Mouse (Mus musculus) ovary, postnatal 10 days (tissue): ENCODE results near the gene Izumo4.

Experiments used
- DNase-seq: peaks from one replicate; pipeline ENCODE4 v3.0.0; 2022; ENCODE audit warnings: low spot score

Gene Izumo4

GRCm38 (mm10) chr10:80669737-80670485 lies 32.1 kb upstream of the Izumo4 start:
- DNase-seq: no peak

GRCm38 (mm10) chr10:80670531-80670930 lies 31.5 kb upstream of the Izumo4 start:
- DNase-seq: no peak

GRCm38 (mm10) chr10:80671251-80671650 lies 30.7 kb upstream of the Izumo4 start:
- DNase-seq: no peak

- no peak for DNase-seq
Observed at GRCm38 (mm10) chr10:80671936-80672690, 29.9 kb upstream of the Izumo4 start.

GRCm38 (mm10) chr10:80673690-80674089 lies 28.3 kb upstream of the Izumo4 start:
- no peak for DNase-seq

GRCm38 (mm10) chr10:80674161-80674711 lies 27.7 kb upstream of the Izumo4 start:
- DNase-seq: no peak

GRCm38 (mm10) chr10:80674851-80675404 lies 27.1 kb upstream of the Izumo4 start:
- no peak for DNase-seq

GRCm38 (mm10) chr10:80675405-80676197 lies 26.4 kb upstream of the Izumo4 start:
- no peak for DNase-seq

GRCm38 (mm10) chr10:80676198-80676928 lies 25.6 kb upstream of the Izumo4 start:
- DNase-seq: peak; percentile 96

GRCm38 (mm10) chr10:80677128-80677875 lies 24.7 kb upstream of the Izumo4 start:
- no peak for DNase-seq

GRCm38 (mm10) chr10:80677942-80678436 lies 24.0 kb upstream of the Izumo4 start, which contains the start of gene Mknk2:
Mknk2 (minus strand) TSS chr10:80678112.
- DNase-seq: peak; percentile 74

GRCm38 (mm10) chr10:80678601-80679377 lies 23.2 kb upstream of the Izumo4 start:
- DNase-seq: no peak

- no peak for DNase-seq
Observed at GRCm38 (mm10) chr10:80679556-80680259, 22.3 kb upstream of the Izumo4 start.

- DNase-seq: no peak
Observed at GRCm38 (mm10) chr10:80680260-80680696, 21.7 kb upstream of the Izumo4 start.

- no peak for DNase-seq
Observed at GRCm38 (mm10) chr10:80682003-80682402, 20.0 kb upstream of the Izumo4 start.

- DNase-seq: no peak
Observed at GRCm38 (mm10) chr10:80683647-80684046, 18.3 kb upstream of the Izumo4 start.

- DNase-seq: no peak
Observed at GRCm38 (mm10) chr10:80684214-80684613, 17.8 kb upstream of the Izumo4 start.

GRCm38 (mm10) chr10:80684984-80685383 lies 17.0 kb upstream of the Izumo4 start:
- no peak for DNase-seq

- DNase-seq: no peak
Observed at GRCm38 (mm10) chr10:80686617-80687016, 15.4 kb upstream of the Izumo4 start.
